Mouse (Mus musculus) midbrain, embryonic 11.5 days (tissue): ENCODE measurements around the gene Nomo1. TPM values are rescaled to one million over a fixed set of nuclear protein-coding genes. Genes with fewer than 3 reads are reported as not detected.

ENCODE experiments used
- ATAC-seq: fragments of 200-750 bp; cut with Nextera tagmentation; 2 replicates; pipeline ENCODE4 v1.8.0; 2017; ENCODE audit warnings: moderate TSS enrichment, moderate library complexity; ENCODE audit not compliant: low FRiP score
- DNase-seq: peaks from one replicate; pipeline ENCODE4 v3.0.0; 2015; ENCODE audit warnings: low spot score; ENCODE audit errors: missing footprints
- H3K27ac ChIP-seq: fragments of 300-500 bp; sonication (generic); 2 replicates; pipeline ENCODE4 v1.5.1; 2014; ENCODE audit warnings: low read depth, low read length
- H3K27me3 ChIP-seq: fragments of 300-500 bp; sonication (generic); 2 replicates; pipeline ENCODE4 v1.6.1; 2014; ENCODE audit warnings: mild to moderate bottlenecking, low read length, moderate library complexity, mixed read lengths; ENCODE audit not compliant: control insufficient read depth, insufficient read depth
- H3K36me3 ChIP-seq: fragments of 300-500 bp; sonication (generic); 2 replicates; pipeline ENCODE4 v1.6.1; 2014; ENCODE audit warnings: mild to moderate bottlenecking, low read length, moderate library complexity, mixed read lengths; ENCODE audit not compliant: control insufficient read depth, insufficient read depth
- H3K4me1 ChIP-seq: fragments of 300-500 bp; sonication (generic); 2 replicates; pipeline ENCODE4 v1.6.1; 2014; ENCODE audit warnings: low read length; ENCODE audit not compliant: control insufficient read depth, insufficient read depth
- H3K4me2 ChIP-seq: fragments of 300-500 bp; sonication (generic); 2 replicates; pipeline ENCODE4 v1.6.1; 2014; ENCODE audit warnings: mild to moderate bottlenecking, moderate library complexity
- H3K4me3 ChIP-seq: fragments of 300-500 bp; sonication (generic); 2 replicates; pipeline ENCODE4 v1.5.1; 2014; ENCODE audit warnings: low read depth, low read length
- H3K9ac ChIP-seq: fragments of 300-500 bp; sonication (generic); 2 replicates; pipeline ENCODE4 v1.6.1; 2014; ENCODE audit warnings: low read length
- H3K9me3 ChIP-seq: fragments of 300-500 bp; sonication (generic); 2 replicates; pipeline ENCODE4 v1.6.1; 2016; ENCODE audit warnings: low read length; ENCODE audit not compliant: control insufficient read depth
- WGBS: fragments of 180-500 bp; shearing (Covaris S2); extraction: QIAGEN DNeasy Blood & Tissue Kit; methylation state at CpG from one replicate; pipeline ENCODE4 v1.1.7; 2014; 5-methylcytosine and 5-hydroxymethylcytosine counted together
- polyA plus RNA-seq: library from polyadenylated mRNA; unstranded; fragments of >200 nt; fragmentation: Nextera tagmentation; extraction: Ambion mirVana; gene quantifications from 2 replicates; pipeline ENCODE4 v1.2.1, GENCODE M21; 2014

Nomo1 gene
- polyA plus RNA-seq, 1 experiment from 2014 or later, result 13.9 TPM

DNA sequence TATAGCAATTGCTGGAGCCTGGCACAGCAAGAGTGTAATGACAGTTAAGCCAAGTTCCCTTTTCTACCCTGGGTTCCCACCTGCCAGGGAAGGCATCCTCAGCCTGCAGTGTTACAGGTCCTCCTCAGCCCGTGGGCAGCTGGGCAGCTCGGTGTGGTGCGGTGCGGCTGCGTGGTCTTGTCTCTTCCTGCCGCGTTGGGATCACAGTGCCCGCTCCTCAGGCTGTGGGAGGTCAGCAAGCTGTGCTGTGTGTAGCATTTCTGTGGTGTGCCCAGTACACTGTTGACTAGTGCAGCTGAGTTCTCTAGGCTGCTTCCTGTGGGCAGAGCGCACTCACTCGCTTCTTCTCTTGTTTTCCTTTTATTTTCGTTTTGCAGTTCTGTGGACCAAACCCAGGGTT lies 25.4 kb downstream of the Nomo1 start:
- no peak overlapping the region for H3K9ac ChIP-seq
- no peaks in the 10 kb centered on the region for H3K27me3 ChIP-seq
- ATAC-seq (no peak), DNase-seq (no peak)
- no peak overlapping the region for H3K4me3 ChIP-seq
- H3K4me1 ChIP-seq, result no peaks in the 10 kb centered on the region
- H3K36me3 ChIP-seq, result peaks cover 20% of the 10 kb centered on the region
- H3K4me2 ChIP-seq, result no peak overlapping the region
- 94% methylated on average over 11 of the region's 11 CpGs for WGBS
- H3K9me3 ChIP-seq, result no peaks in the 10 kb centered on the region
- no peak overlapping the region for H3K27ac ChIP-seq

DNA sequence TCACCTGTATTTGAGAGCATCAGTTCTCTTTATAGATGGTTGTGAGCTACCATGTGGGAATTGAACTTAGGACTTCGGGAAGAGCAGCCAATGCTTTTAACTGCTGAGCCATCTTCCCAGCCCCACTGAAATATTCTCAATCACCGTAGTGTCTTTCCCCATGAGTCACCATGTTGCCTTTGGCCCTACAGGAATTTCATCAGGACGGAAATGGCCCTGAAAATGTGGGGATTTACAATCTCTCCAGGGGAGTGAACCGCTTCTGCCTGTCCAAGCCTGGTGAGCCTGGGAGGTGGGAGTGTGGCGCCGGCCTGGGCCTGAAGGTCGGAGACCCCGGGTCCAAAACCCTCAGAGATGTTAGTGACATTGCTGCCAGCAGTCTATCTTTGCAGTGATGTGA lies 27.2 kb downstream of the Nomo1 start:
- Histone ChIP-seq H3K9me3 (no peaks in the 10 kb centered on the region), H3K4me2 (no peak overlapping the region), H3K4me3 (no peak overlapping the region), H3K27ac (no peak overlapping the region), H3K4me1 (no peaks in the 10 kb centered on the region), H3K9ac (no peak overlapping the region), H3K27me3 (no peaks in the 10 kb centered on the region), H3K36me3 (peaks cover 12% of the 10 kb centered on the region; the same call in 1 of the 2 replicates)
- WGBS, result 90% methylated on average over 8 of the region's 8 CpGs
- DNase-seq (no peak), ATAC-seq (no peak)

DNA sequence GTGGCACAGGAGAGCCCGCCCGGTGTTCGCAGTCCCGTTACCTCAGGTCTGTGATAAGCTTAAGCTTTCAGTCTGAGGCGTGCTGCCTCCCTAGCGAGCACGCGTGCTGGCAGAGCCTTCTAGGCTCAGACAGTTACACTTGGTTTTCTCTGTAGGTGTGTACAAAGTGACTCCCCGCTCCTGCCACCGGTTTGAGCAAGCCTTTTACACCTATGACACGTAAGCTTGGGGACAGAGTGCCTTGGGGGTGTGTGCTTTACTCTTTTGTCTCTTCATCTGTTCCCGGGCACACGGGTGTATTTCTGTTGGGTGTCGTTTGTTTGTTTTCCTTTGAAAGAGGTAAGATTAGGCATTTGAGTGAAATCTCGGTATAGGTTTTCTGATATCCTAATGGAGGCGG lies 28.1 kb downstream of the Nomo1 start:
- no peak for DNase-seq
- no peaks in the 10 kb centered on the region for H3K9me3 ChIP-seq

DNA sequence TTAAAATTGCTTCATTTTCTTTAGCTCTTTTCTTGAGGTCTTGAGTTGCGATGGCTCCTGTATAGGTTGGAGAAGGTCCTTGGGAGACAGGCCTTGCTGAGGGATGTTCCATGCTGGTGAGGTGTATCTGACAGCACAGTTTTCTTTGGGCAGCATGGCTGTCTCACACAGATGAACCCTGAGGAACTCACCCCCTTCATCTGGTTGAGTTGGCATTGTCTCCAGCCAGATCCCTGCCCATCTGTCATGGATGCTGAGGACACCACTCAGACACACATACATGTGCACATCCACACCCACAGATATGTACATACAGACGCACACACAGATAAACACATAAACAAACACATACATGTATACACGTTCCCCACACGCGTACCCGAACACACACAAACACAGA lies 29.8 kb downstream of the Nomo1 start:
- no peak overlapping the region for H3K9ac ChIP-seq
- H3K4me3 ChIP-seq, result no peak overlapping the region
- no peaks in the 10 kb centered on the region for H3K27me3 ChIP-seq
- H3K4me2 ChIP-seq, result no peak overlapping the region
- H3K4me1 ChIP-seq, result no peaks in the 10 kb centered on the region
- peaks cover 6% of the 10 kb centered on the region; the same call in 1 of the 2 replicates for H3K36me3 ChIP-seq
- H3K27ac ChIP-seq, result no peak overlapping the region
- WGBS, result 97% methylated on average over 6 of the region's 6 CpGs
- no peaks in the 10 kb centered on the region for H3K9me3 ChIP-seq
- ATAC-seq (no peak), DNase-seq (no peak)

More for the DNA sequence above, 28.1 kb downstream of the Nomo1 start:
- Histone ChIP-seq H3K4me1 (no peaks in the 10 kb centered on the region), H3K36me3 (peaks cover 11% of the 10 kb centered on the region; the same call in 1 of the 2 replicates), H3K9ac (no peak overlapping the region), H3K4me3 (no peak overlapping the region), H3K27me3 (no peaks in the 10 kb centered on the region), H3K4me2 (no peak overlapping the region), H3K27ac (no peak overlapping the region)
- WGBS, result 98% methylated on average over 16 of the region's 16 CpGs
- no peak for ATAC-seq

DNA sequence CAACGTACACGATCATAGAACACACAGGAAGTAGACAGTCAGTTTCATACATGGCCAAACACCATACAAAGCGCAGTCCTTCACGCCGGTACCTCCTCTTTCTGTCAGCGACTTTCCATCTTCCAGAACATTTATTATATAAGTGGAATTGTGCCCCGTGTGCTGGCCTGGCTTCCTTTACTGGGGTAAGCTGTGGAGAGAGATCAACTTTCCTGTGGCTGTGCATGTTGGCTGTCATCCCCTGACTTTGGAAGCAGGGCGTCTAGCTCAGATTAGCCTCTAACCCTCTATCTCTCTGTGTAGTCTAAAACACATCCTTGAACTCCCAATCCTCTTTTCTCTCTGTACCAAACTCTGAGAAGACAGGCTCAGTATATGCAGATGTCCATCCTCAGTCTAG lies 35.3 kb downstream of the Nomo1 start:
- no peak for ATAC-seq
- no peak overlapping the region for H3K4me2 ChIP-seq
- H3K36me3 ChIP-seq, result peaks cover 9% of the 10 kb centered on the region
- H3K27me3 ChIP-seq, result no peaks in the 10 kb centered on the region
- DNase-seq, result peak; percentile 71
- H3K9me3 ChIP-seq, result no peaks in the 10 kb centered on the region
- H3K27ac ChIP-seq, result no peak overlapping the region
- H3K4me3 ChIP-seq, result no peak overlapping the region
- no peaks in the 10 kb centered on the region for H3K4me1 ChIP-seq
- no peak overlapping the region for H3K9ac ChIP-seq
- WGBS, result 91% methylated on average over 8 of the region's 8 CpGs

DNA sequence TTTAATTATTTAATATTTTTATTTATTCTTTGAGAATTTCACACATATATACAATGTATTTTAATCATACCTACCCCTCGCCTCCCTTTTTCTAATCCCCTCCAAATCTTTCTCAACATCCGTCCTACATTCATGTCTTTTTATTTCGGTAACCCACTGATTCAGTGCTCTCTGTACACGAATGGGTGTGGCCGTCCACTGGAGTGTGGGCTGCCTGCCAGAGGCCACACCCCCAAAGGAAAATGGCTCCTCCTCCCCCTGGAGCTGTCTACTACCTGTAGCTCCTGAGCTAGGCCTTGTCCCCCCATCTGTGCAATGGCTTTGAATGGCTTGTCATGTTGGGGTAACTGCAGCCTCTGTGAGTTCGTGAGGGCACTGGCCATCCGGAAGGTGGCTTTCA lies 43.3 kb downstream of the Nomo1 start:
- H3K4me3 ChIP-seq, result no peak overlapping the region

DNA sequence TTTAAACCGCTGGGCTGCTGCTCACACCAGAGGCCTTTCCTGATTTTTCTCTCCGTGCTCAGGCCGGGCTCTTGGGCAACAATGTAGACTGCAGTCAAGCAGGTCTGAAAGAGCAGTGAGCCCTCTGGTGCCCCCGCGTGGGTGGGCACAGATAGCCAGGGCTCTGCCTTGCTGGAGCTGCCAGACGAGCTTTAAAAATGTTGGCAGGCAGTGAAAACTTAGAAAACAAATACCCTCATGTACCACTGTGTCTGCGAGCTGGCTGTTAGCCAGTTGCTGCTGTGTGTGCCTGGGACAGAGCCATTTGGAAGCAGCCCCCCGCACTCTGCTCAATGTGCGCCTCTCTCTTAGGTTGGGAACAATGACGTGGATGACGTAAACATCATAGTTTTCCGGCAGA lies 44.2 kb downstream of the Nomo1 start:
- Histone ChIP-seq H3K9me3 (no peaks in the 10 kb centered on the region), H3K4me1 (no peaks in the 10 kb centered on the region), H3K9ac (no peak overlapping the region), H3K36me3 (no peaks in the 10 kb centered on the region; the same call in 1 of the 2 replicates), H3K27ac (no peak overlapping the region), H3K4me3 (no peak overlapping the region), H3K27me3 (no peaks in the 10 kb centered on the region), H3K4me2 (no peak overlapping the region)
- WGBS, result 95% methylated on average over 12 of the region's 12 CpGs
- ATAC-seq (no peak), DNase-seq (peak; percentile 56)

More for the DNA sequence above, 43.3 kb downstream of the Nomo1 start:
- DNase-seq (peak; percentile 65), ATAC-seq (no peak)
- Histone ChIP-seq H3K9ac (no peak overlapping the region), H3K27ac (no peak overlapping the region), H3K36me3 (no peaks in the 10 kb centered on the region; the same call in 1 of the 2 replicates), H3K9me3 (no peaks in the 10 kb centered on the region), H3K4me2 (no peak overlapping the region), H3K4me1 (no peaks in the 10 kb centered on the region), H3K27me3 (no peaks in the 10 kb centered on the region)
- whole genome bisulfite sequencing, result 88% methylated on average over 7 of the region's 7 CpGs

DNA sequence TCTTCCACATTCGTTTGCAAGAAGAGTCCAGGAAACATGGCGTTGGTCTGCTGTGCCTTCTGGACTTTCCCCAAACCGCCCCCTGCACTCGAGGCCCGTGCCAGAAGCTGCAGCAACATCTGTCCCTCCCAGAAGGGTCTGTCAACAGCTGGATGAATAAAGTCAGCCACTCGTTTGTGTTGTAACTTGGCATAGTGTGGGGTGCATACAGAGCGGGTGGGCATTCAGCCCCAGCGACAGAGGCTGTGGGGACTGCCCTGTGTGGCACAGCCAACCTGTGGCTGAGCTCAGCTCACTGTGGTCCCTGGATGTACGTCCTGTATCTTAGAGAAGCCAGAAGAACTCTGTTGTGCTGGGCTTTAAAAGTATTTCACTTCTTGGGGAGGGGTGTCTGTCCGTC lies 50.5 kb downstream of the Nomo1 start:
- Histone ChIP-seq H3K27me3 (no peaks in the 10 kb centered on the region), H3K4me3 (no peak overlapping the region), H3K27ac (no peak overlapping the region), H3K9ac (no peak overlapping the region), H3K9me3 (peaks cover 3% of the 10 kb centered on the region; the same call in 1 of the 2 replicates), H3K4me2 (no peak overlapping the region), H3K36me3 (peaks cover 7% of the 10 kb centered on the region; the same call in 1 of the 2 replicates), H3K4me1 (no peaks in the 10 kb centered on the region)
- no peak for DNase-seq
- no peak for ATAC-seq
- 91% methylated on average over 10 of the region's 10 CpGs for WGBS

DNA sequence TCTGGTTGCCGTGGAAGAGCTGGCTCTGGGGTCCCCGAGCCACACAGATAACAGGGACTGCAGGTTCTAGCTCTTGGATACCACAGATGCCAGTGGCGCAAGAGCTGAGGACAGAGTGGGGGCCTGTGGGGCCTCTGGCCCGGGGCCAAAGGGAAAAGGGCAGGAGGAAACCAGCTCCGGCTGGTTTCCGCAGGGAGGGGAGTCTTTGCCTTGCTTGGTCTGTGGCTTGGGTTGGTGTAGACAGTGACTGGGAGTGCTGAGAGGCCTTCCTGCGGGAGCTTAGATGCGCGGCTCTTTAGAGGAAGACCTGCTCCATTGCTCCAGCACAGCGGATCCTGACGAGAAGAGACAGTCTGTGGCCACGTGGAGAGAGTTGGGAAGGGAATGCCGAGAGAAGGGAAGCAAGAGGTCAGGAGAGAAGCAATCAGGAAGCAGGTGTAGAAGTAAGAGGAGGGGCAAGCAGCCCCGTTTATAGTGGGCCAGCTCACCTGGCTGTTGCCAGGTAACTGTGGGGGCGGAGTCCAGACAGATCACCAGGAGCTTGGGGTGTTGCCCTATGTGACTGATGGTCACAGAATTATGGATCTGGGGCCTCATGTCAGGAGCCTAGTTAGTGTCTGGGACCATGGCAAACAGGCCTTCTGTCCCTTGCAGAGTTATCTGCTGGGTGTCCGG lies 51.5 kb downstream of the Nomo1 start:
- Histone ChIP-seq H3K27ac (no peak overlapping the region), H3K27me3 (no peaks in the 10 kb centered on the region), H3K4me3 (no peak overlapping the region), H3K9ac (no peak overlapping the region), H3K36me3 (peaks cover 7% of the 10 kb centered on the region; the same call in 1 of the 2 replicates), H3K9me3 (peaks cover 3% of the 10 kb centered on the region; the same call in 1 of the 2 replicates), H3K4me2 (no peak overlapping the region), H3K4me1 (no peaks in the 10 kb centered on the region)
- DNase-seq (no peak), ATAC-seq (no peak)
- 80% methylated on average over 16 of the region's 16 CpGs for WGBS
